Mouse (Mus musculus) right cerebral cortex, postnatal 10 days (tissue): ENCODE measurements around the gene Gpr176.
A peak's percentile ranks its signal among the peaks of the same experiment; 100 is the strongest.

ENCODE experiments used
- DNase-seq, 2 experiments: peaks; one replicate each; pipeline ENCODE4 v3.0.0; 2021; ENCODE audit warnings: low spot score in 2 of 2

Gpr176 gene

DNA sequence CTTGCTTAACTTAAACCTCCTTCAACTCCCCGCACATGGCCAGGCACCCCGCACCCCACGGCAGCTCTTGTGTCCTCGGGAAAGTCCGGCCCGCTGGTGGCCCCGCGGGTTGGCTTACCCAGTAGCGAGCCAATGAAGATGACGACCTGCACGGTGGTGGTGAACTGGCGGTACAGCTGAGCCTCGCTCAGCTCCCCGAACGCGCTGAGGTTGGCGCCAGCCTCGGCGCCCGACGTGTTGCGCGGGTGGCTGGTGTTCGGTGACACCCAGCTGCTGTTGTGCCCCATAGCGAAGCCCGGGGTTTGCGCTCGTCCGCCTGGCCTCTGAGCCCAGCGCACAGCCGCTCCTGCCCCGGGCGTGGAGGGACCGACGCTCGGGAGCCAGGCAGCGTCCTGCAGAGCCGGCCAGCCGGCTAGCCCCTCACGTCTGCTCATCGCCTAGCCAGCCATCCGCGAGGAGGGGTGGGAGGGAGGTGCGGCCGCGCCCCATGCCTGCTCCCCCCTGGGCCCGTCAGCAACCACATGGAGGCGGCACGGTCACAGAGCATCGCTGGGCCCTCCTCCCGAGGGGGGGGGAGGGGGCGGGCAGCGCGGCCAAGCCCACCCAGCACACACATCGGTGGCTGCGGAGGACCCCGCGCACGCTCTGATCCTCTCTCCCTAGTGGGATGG is at the start of gene Gpr176:
Gene Gpr176 (minus strand): TSS at position 519 of the 671 bp plus-strand sequence.
- DNase-seq, result peak; percentile 71 to 73

- no peak for DNase-seq
Observed at GRCm38 (mm10) chr2:118422385-118422784, 49.2 kb upstream of the Gpr176 start.

DNA sequence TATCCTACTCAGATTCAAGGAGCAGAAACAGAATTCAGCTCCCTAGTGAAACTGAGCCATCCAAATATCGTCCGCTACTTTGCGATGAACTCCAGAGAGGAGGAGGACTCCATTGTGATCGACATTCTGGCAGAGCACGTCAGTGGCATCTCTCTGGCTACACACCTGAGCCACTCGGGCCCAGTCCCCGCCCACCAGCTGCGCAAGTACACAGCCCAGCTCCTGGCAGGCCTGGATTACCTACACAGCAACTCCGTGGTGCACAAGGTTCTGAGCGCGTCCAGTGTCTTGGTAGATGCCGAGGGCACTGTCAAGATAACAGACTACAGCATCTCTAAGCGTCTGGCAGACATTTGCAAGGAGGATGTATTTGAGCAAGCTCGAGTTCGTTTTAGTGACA is 48.7 kb upstream of the Gpr176 start:
- DNase-seq, result no peak

GRCm38 (mm10) chr2:118418076-118418475 is 44.9 kb upstream of the Gpr176 start:
- no peak for DNase-seq

DNA sequence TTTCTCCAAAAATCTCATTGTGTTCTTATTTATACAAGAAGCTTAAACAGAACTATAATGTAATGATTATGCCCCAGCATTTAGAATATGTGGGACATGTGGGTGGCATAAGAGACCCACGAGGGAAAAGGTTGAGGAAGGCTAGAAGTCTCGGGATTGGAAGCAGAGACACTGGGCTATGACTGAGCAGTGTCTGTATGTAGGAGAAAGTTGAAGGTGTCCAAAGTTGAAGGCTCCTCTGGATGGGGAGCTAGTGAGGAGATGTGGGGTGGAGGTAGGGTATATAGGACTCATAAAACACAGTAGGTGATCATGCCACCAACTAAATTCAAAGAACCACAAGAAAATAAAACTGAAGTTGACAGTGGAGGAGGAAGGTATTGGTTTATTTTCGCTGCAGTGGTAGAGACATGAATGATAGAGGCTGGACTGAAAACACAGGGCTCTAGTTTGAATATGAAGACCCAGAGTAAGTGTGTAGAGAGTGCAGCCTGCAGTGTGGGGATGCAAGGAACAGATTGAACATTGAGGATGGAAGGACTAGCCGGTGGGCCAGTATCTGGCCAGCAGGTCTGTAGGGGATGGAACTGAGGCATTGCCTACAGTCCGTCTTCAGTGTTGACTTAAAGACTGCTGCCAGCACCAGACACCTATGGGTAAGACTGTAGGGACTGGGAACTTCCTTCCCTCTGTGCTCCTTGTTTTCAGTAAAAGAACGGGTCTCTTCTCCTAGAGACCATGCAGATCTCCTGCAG is 42.6 kb upstream of the Gpr176 start:
- DNase-seq, result no peak

- no peak for DNase-seq
Observed at GRCm38 (mm10) chr2:118412821-118413220, 39.6 kb upstream of the Gpr176 start.

DNA sequence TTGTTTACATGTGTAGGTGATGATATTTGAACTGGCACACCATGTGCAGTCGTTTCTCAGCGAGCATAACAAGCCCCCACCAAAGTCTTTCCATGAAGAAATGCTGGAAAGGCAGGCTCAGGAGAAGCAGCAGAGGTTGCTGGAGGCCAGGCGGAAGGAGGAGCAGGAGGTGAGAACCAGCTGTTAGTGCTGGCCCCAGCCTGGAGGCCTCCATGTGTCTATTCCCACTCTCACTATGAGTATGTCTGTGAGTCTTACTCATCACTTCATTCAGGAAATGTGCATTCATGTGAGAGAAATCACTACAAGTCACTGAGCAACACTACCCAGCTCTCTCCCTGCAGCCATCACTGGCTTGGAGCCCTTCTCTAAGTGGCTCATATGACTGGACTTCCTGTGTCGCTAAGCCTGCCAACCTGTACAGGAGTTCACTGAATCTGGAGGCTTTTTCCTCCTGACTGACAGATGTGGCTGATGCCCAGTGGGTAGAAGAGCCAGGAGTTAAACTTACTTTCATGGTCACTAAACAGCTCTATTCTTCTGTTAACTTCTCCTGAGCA is 35.2 kb upstream of the Gpr176 start:
- DNase-seq, result no peak

DNA sequence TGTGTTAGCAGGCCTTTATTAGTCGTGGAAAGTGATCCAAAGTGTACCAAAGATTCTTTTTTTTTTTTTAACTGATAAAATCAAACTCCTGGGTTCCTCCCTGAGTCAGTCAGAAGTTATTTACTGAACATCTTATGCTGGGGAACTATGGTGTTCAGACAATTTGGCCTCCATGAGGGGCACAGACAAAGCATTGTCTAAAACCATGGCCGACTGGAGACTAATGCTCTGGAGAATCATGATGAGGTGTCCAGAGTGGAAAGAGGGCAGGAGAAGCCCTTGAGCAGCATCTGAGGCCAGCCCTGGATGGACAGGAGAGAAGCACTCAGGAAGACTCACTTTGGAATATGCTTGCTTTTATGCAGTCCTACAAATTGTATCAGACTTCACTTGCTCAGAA is 33.6 kb upstream of the Gpr176 start:
- DNase-seq, result no peak

DNA sequence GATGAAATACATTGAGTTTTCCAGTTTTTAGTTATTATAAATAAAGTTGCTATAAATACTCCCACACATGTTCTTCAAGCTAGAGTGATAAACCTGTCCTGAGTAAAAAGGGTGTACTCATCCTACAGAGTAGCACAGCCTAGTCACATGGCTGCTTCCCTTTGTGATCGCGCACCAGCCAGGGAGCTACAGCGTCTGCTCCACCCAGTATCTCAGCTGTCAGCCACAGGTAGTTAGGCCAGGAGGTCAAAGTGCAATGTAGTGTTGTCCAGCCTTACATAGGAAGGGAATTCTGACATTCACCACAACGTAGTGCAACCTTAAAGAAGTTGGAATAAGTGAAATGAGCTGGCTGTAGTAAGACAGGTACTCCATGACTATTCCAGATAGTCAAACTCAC is 32.3 kb upstream of the Gpr176 start:
- no peak for DNase-seq

DNA sequence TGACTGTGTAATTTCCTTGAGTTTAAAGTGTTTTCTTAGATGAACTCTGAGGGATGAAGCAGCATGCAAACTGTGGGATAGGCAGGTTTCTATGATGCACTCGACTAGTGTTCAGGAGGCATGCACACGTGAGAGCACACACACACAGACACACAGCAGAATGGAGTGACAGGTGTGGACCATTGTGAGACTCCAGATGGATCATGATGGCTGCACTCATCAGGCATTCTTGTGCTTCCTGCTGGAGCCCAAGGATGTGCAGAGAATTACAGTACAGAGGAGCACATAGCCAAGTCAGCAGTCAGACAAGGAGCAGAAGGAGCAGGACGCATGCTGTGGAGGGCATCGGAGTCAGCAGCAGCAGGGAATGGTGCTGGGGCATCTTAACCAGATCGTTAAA is 31.1 kb upstream of the Gpr176 start:
- no peak for DNase-seq

DNA sequence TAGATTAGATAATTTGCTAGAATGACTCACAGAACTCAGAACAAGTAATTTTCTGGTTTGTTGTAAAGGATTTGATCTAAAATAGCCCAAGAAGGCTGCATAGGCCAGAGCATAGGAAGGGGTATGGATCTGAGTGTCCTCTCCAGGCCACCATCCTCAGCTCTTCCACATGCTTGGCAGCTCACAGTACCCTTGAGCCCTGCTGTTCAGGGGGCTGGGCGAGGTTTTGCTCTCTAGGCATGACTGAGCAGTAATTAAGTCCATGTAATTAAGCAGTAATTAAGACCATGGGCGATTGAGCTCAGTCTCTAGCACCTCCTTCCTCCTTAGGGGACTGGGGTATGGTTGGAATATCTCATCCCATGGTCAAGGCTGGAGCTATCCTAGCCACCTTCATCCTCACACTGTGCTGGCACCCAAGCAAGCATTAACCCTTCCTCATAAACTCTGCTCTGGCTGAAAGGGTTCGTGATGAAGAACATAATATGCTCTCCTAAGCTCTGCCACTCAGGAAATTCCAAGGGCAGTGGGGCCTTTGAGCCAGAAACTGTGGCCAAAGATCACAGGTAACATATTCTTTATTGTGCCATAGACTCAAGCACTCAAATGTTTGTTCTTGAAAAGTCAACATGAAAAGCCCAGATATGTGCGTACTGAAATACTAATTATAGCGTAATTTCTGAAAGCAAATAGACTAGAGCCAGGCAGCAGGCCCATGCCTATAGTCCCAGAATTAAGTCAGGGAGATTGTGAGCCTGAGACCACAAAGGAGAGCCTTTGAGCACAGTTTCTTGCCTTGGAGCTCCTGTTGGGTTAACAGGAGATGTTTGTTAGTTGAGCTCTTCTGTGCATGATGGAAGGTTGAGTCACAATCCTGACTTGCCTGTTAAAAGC is 28.9 kb upstream of the Gpr176 start:
- DNase-seq, result no peak

DNA sequence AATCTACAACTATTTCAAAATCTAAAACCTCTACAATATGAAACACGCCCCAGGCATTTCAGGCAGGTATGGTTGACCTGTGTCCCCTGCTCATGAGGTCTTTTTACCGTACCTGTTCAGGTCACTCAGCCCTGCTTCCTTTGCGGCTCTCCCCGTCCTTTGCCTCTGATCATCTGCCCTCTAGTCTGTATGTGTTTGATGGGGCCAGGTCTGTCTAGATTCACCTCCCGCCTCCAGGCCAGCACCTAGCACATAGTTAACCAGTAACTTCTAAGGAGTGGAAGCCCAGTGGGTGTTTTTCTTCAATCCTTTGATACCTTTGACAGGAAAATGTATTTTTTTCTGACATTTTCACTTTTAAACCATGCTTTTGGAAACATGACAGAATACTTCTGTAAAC is 26.5 kb upstream of the Gpr176 start:
- no peak for DNase-seq

DNA sequence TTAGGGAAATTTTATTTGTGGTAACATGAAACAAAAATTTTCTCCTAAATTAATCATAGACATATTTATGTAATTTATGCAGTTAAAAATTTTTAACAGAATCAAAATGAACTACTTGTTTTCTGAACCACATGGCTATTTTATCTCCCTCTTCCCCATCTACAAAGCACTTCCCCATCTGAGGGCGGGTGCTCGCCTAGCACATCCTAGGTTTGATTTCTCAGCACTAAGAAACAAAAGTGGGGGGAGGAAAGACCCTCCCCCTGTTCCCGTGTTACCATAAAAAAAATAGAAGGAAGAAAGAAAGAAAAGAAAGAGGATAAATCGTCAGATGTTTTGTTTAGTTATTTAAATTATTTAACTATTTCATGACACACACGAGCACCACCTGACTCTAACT is 18.0 kb upstream of the Gpr176 start:
- no peak for DNase-seq

- no peak for DNase-seq
Observed at GRCm38 (mm10) chr2:118390072-118390471, 16.9 kb upstream of the Gpr176 start.

DNA sequence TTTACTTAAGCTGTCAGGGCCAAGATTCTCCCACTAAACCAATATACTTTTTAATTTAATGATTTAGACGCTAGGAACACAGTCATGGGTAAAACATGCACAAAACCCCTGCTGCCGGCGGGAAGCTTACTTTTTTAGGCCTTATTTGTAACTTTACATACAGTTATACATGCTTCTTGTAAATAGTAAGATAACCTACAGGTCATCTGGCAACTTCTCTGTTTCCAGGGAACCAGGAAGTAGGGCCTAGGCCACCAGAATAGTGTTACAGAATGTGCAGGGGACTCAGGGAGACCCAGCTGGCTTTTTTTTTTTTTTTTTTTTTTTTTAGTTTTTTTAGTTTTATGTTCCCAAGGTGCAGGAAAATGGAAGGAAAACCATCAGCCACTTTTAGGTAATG is 16.4 kb upstream of the Gpr176 start:
- no peak for DNase-seq

GRCm38 (mm10) chr2:118388341-118389335 is 15.4 kb upstream of the Gpr176 start, which contains the start of gene Eif2ak4:
Gene Eif2ak4 (plus strand): TSS chr2:118388618.
- DNase-seq, result peak; percentile 99

GRCm38 (mm10) chr2:118383387-118383786 is 10.2 kb upstream of the Gpr176 start:
- no peak for DNase-seq

- no peak for DNase-seq
Observed at GRCm38 (mm10) chr2:118379756-118380155, 6.5 kb upstream of the Gpr176 start.

- DNase-seq, result no peak
Observed at GRCm38 (mm10) chr2:118375931-118376330, 2.7 kb upstream of the Gpr176 start.

DNA sequence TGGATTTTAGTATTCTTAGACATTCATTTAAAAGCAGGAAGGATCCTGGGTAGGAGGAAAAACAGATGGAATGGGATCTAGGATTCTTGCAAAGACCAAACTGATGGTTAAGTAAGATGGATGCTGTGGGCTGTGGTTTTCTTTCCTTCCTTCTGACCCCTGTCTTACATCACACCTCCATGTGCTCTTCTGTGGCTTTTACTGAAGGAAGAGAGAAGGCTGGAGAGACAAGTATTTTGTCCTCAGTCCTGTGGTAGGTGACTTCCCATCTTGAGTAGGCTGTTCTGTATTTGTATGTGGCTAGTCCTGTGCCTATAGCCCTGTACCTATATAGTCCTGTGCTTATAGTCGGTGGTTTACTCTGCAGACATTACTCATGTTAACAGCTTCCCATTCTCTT is 2.3 kb upstream of the Gpr176 start:
- DNase-seq, result no peak
